ENCODE assay signal across 9 mouse cellular contexts in the genomic region with DNA sequence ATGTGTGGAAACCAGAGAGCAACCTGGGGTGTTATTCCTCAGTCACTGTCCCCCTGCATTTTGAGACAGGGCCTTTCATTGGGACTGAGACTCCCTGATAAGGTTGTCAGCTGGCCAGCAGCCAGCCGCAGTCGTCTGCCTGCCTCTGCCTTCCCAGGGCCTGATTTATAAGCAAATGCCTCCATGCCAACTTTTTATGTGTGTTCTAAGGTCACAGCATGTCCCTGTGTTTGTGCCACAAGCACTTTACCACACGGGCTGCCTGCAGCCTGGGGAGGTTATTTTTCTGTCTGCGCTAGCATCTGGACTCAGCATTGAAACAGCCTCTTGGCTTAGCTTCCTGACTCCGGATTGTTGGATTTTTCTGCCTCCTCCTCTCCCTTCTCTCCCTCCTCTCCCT. TPM values are rescaled to one million over a fixed set of nuclear protein-coding genes. Genes with fewer than 3 reads are reported as not detected.
DNase-seq lines count a peak whose midpoint lies in the region; ATAC-seq lines count a peak whose summit lies in the region.
"Had no signal": no experiment of that assay in that cellular context is flagged by ENCODE, and none has a peak within 500 bp of the region (broad histone marks: within the 10 kb centered on the region; RNA-seq: fewer than 3 reads in every experiment).

No protein-coding gene starts in this region.

- H3K4me2 ChIP-seq in lung, embryonic 15.5 days: no peak overlapping the region
- no peak overlapping the region for H3K4me2 ChIP-seq in heart, embryonic 15.5 days
- H3K4me2 ChIP-seq: liver, embryonic 13.5 days had no signal

- peaks cover 45% of the 10 kb centered on the region for H3K4me1 ChIP-seq in lung, embryonic 15.5 days
- H3K4me1 ChIP-seq in heart, embryonic 15.5 days (replicated peaks): peaks cover 47% of the 10 kb centered on the region
- peaks cover 69% of the 10 kb centered on the region for H3K4me1 ChIP-seq in limb, embryonic 10.5 days

- DNase-seq in adrenal gland, adult (ENCODE audit: inconsistent age in 2 of 2, low spot score in 1 of 2): peak; percentile 82 to 90
- no peak for DNase-seq in adrenal gland, postnatal 4 days (ENCODE audit: low spot score in 2 of 2)
- no peak for DNase-seq in lung, postnatal 25 days (ENCODE audit: low spot score)
- DNase-seq in limb, embryonic 10.5 days (ENCODE audit: low spot score): no peak
- DNase-seq in c-Kit-positive CD71-positive TER-119-positive erythroid progenitor cells, embryonic 14.5 days (ENCODE audit: low spot score): no peak
- DNase-seq: liver, embryonic 13.5 days had no signal

- H3K36me3 ChIP-seq in lung, embryonic 15.5 days: no peaks in the 10 kb centered on the region
- no peaks in the 10 kb centered on the region for H3K36me3 ChIP-seq in heart, embryonic 15.5 days
- peaks cover 19% of the 10 kb centered on the region for H3K36me3 ChIP-seq in limb, embryonic 10.5 days
- H3K36me3 ChIP-seq: liver, embryonic 13.5 days had no signal

- no peak overlapping the region for H3K4me3 ChIP-seq in lung, embryonic 15.5 days
- no peak overlapping the region for H3K4me3 ChIP-seq in heart, embryonic 15.5 days
- no peak overlapping the region for H3K4me3 ChIP-seq in limb, embryonic 10.5 days
- H3K4me3 ChIP-seq: liver, embryonic 13.5 days had no signal

- no peak overlapping the region for H3K9ac ChIP-seq in lung, embryonic 15.5 days
- no peak overlapping the region for H3K9ac ChIP-seq in heart, embryonic 15.5 days
- H3K9ac ChIP-seq: liver, embryonic 13.5 days had no signal

- no peaks in the 10 kb centered on the region for H3K9me3 ChIP-seq in lung, embryonic 15.5 days
- H3K9me3 ChIP-seq in heart, embryonic 15.5 days (replicated peaks): no peaks in the 10 kb centered on the region
- H3K9me3 ChIP-seq in limb, embryonic 10.5 days (replicated peaks): no peaks in the 10 kb centered on the region
- H3K9me3 ChIP-seq: liver, embryonic 13.5 days had no signal

- no peak for ATAC-seq in lung, embryonic 15.5 days (ENCODE audit: borderline replicate concordance, extremely low read depth, low FRiP score, low TSS enrichment)
- 0 out of 2 replicates have a peak, but pooled peaks have one; percentile 5 for ATAC-seq in heart, embryonic 15.5 days (replicated peaks; ENCODE audit: insufficient number of reproducible peaks, insufficient read depth, low FRiP score, low read depth)
- no peak for ATAC-seq in monocyte, adult 5-6 weeks (replicated peaks; ENCODE audit: insufficient number of reproducible peaks, low FRiP score, low TSS enrichment, poor library complexity, severe bottlenecking)

- no peaks in the 10 kb centered on the region for H3K27me3 ChIP-seq in lung, embryonic 15.5 days
- H3K27me3 ChIP-seq in heart, embryonic 15.5 days: no peaks in the 10 kb centered on the region
- no peaks in the 10 kb centered on the region for H3K27me3 ChIP-seq in limb, embryonic 10.5 days (ENCODE audit: low read depth, poor library complexity, severe bottlenecking)
- H3K27me3 ChIP-seq: liver, embryonic 13.5 days had no signal

- 22% methylated on average over 5 of the region's 5 CpGs for WGBS in lung, embryonic 15.5 days
- WGBS in heart, embryonic 15.5 days: 27% methylated on average over 5 of the region's 5 CpGs
- 56% methylated on average over 5 of the region's 5 CpGs for WGBS in limb, embryonic 10.5 days

- H3K27ac ChIP-seq in lung, embryonic 15.5 days: peak overlapping the region; percentile 84
- peak overlapping the region; percentile 76 for H3K27ac ChIP-seq in heart, embryonic 15.5 days
- peak overlapping the region; percentile 80 for H3K27ac ChIP-seq in limb, embryonic 10.5 days
- H3K27ac ChIP-seq: liver, embryonic 13.5 days had no signal

RNA-seq across cellular contexts. Expression of gene Ctdspl, which starts 47.9 kb away (rescaled TPM):
- total RNA-seq in adrenal gland, postnatal 4 days (2021): 10 to 100 TPM; 32.5 to 37.4 TPM
- 19.0 and 22.2 TPM in 2 replicates for polyA plus RNA-seq in lung, embryonic 15.5 days (2015; fragmentation: Nextera tagmentation; extraction: Ambion mirVana)
- polyA plus RNA-seq in heart, embryonic 15.5 days (2015; fragmentation: Nextera tagmentation; extraction: Ambion mirVana): 7.1 and 8.9 TPM in 2 replicates
- 8.8 and 11.6 TPM in 2 replicates for polyA plus RNA-seq in limb, embryonic 10.5 days (2016; fragmentation: Nextera tagmentation; extraction: Ambion mirVana)
- 0.49 TPM in 1 of 3 replicates, not detected in the others for total RNA-seq in monocyte, adult 5-6 weeks (2017)

Comparison
In these comparisons a context has a peak if more than half of its experiments do, and no peak if none do; other contexts are left out.
1. DNase-seq: peak in adrenal gland, adult (2 of 2); none in adrenal gland, postnatal 4 days (0 of 2), lung, postnatal 25 days (single experiment), limb, embryonic 10.5 days (single experiment) and c-Kit-positive CD71-positive TER-119-positive erythroid progenitor cells, embryonic 14.5 days (single experiment).
2. Peak in every context shown above with its lines, with median percentiles within 50 percentile points of each other: H3K27ac ChIP-seq.